Comparison of ENCODE assay signal across 9 mouse cellular contexts in genomic region chr17:83732166-83732629, GRCm38 (mm10). TPM values are rescaled to one million over a fixed set of nuclear protein-coding genes. Genes with fewer than 3 reads are reported as not detected.
DNase-seq lines count a peak whose midpoint lies in the region; ATAC-seq lines count a peak whose summit lies in the region.
"Had no signal": no experiment of that assay in that cellular context is flagged by ENCODE, and none has a peak within 500 bp of the region (broad histone marks: within the 10 kb centered on the region; RNA-seq: fewer than 3 reads in every experiment).

No protein-coding gene starts in this region.

- DNase-seq in retina, postnatal 1 day: peak; percentile 13
- no peak for DNase-seq in retina, embryonic 14.5 days (ENCODE audit: low spot score)
- DNase-seq in adrenal gland, postnatal 14 days: peak; percentile 78
- DNase-seq in heart, adult 18-20 months: peak; percentile 48 to 78
- DNase-seq in kidney, postnatal 36 days: peak; percentile 47 to 56
- DNase-seq in thymus, postnatal 10 days (ENCODE audit: low spot score in 2 of 2): peak; percentile 40 to 44
- no peak for DNase-seq in hindbrain, embryonic 10.5 days (ENCODE audit: low spot score)

- no peak overlapping the region for H3K4me3 ChIP-seq in hindbrain, embryonic 10.5 days
- H3K4me3 ChIP-seq: hindbrain, embryonic 15.5 days had no signal

- WGBS in hindbrain, embryonic 10.5 days: 69% methylated on average over 10 of the region's 10 CpGs

- H3K27me3 ChIP-seq in hindbrain, embryonic 10.5 days (ENCODE audit: insufficient read depth, poor library complexity, severe bottlenecking): no peaks in the 10 kb centered on the region
- H3K27me3 ChIP-seq: hindbrain, embryonic 15.5 days had no signal

- H3K4me1 ChIP-seq in hindbrain, embryonic 10.5 days (replicated peaks): peaks cover 9% of the 10 kb centered on the region; the same call in 1 of the 2 replicates
- H3K4me1 ChIP-seq: hindbrain, embryonic 15.5 days had no signal

- peaks cover 6% of the 10 kb centered on the region; the same call in 1 of the 2 replicates for H3K36me3 ChIP-seq in hindbrain, embryonic 10.5 days
- H3K36me3 ChIP-seq: hindbrain, embryonic 15.5 days had no signal

- no peak overlapping the region for H3K27ac ChIP-seq in hindbrain, embryonic 10.5 days
- H3K27ac ChIP-seq: hindbrain, embryonic 15.5 days had no signal

- no peaks in the 10 kb centered on the region for H3K9me3 ChIP-seq in hindbrain, embryonic 10.5 days
- H3K9me3 ChIP-seq: hindbrain, embryonic 15.5 days had no signal

- peak; percentile 92 for ATAC-seq in megakaryocyte, adult 5-6 weeks (ENCODE audit: poor library complexity, severe bottlenecking)

RNA-seq across cellular contexts. Expression of gene Mta3, which starts 26.2 kb away (rescaled TPM):
- total RNA-seq in adrenal gland, postnatal 14 days (2021): 66.1 and 66.8 TPM in 2 replicates
- 10 to 100 TPM; 18.0 to 19.2 TPM for total RNA-seq in heart, adult 18-20 months (2021)
- 79.2 and 84.9 TPM in 2 replicates for total RNA-seq in megakaryocyte, adult 5-6 weeks (2015)
- total RNA-seq in megakaryocyte, adult 5-6 weeks (2017): 65.7 and 74.1 TPM in 2 replicates
- polyA plus RNA-seq in hindbrain, embryonic 10.5 days (2016; fragmentation: Nextera tagmentation; extraction: Ambion mirVana): 35.7 and 40.3 TPM in 2 replicates

Comparison
In these comparisons a context has a peak if more than half of its experiments do, and no peak if none do; other contexts are left out.
1. DNase-seq: peak in retina, postnatal 1 day (single experiment), adrenal gland, postnatal 14 days (single experiment), heart, adult 18-20 months (2 of 2), kidney, postnatal 36 days (2 of 2) and thymus, postnatal 10 days (2 of 2); none in retina, embryonic 14.5 days (single experiment) and hindbrain, embryonic 10.5 days (single experiment).